Mouse (Mus musculus) CH12.LX (cell line): ENCODE results near the gene Grm2. TPM values are rescaled to one million over a fixed set of nuclear protein-coding genes. Genes with fewer than 3 reads are reported as not detected.
"Not testable (repeated sequence)": the region's sequence is repeated elsewhere in the genome, so short reads cannot be mapped to it uniquely, and the experiment has no call there.

Experiments used
- DNase-seq: peaks from one replicate; pipeline ENCODE4 v3.0.0-alpha.2; 2013; ENCODE audit errors: extremely low read depth
- H3K27ac ChIP-seq: 2 replicates; pipeline ENCODE4 v1.5.1; 2012; ENCODE audit warnings: low read depth, mild to moderate bottlenecking, control low read depth, moderate library complexity; ENCODE audit not compliant: insufficient read depth
- H3K27me3 ChIP-seq: replicated peaks from 2 replicates; pipeline ENCODE3; 2012; ENCODE audit warnings: inconsistent platforms
- H3K36me3 ChIP-seq, 2 experiments: replicated peaks in 1 of 2; 2 replicates each; pipeline versions ENCODE3 to v1.6.1; 2012; ENCODE audit warnings: inconsistent platforms in 1 of 2, low read length in 1 of 2, mild to moderate bottlenecking in 1 of 2, mixed read lengths in 1 of 2, moderate library complexity in 1 of 2; ENCODE audit not compliant: control insufficient read depth in 1 of 2, insufficient read depth in 1 of 2
- H3K4me1 ChIP-seq, 2 experiments: 2 replicates each; pipeline ENCODE4 v1.6.1; 2012; ENCODE audit warnings: inconsistent platforms in 1 of 2, moderate library complexity in 1 of 2; ENCODE audit not compliant: insufficient read depth in 2 of 2, control insufficient read depth in 1 of 2
- H3K4me2 ChIP-seq: 2 replicates; pipeline ENCODE4 v1.6.1; 2012; ENCODE audit warnings: low read depth, mild to moderate bottlenecking, control low read depth; ENCODE audit not compliant: poor library complexity, insufficient read depth, severe bottlenecking
- H3K4me3 ChIP-seq, 3 experiments: fragments of 150-350 bp in 1 of 3; sonication (generic) in 1 of 3; replicated peaks in 1 of 3; 2 replicates each; pipeline versions ENCODE3 to v1.5.1; 2011 to 2012; ENCODE audit warnings: low read depth in 2 of 3, low read length in 2 of 3, mild to moderate bottlenecking in 2 of 3, moderate library complexity in 2 of 3, control low read depth in 1 of 3, improper control_type of control experiment in 1 of 3, inconsistent platforms in 1 of 3, mixed read lengths in 1 of 3; ENCODE audit not compliant: poor library complexity in 1 of 3
- H3K79me2 ChIP-seq: replicated peaks from 2 replicates; pipeline ENCODE4 v1.6.1; 2012; ENCODE audit warnings: mild to moderate bottlenecking, moderate library complexity; ENCODE audit not compliant: control insufficient read depth, poor library complexity, insufficient read depth, severe bottlenecking; ENCODE audit errors: extremely low read depth
- H3K9ac ChIP-seq: 2 replicates; pipeline ENCODE4 v1.6.1; 2012; ENCODE audit warnings: low read depth, mild to moderate bottlenecking, control low read depth, moderate library complexity; ENCODE audit not compliant: insufficient read depth
- H3K9me3 ChIP-seq: replicated peaks from 2 replicates; pipeline ENCODE3; 2012; ENCODE audit warnings: low read length, inconsistent platforms, mixed read lengths
- BHLHE40 ChIP-seq: IDR thresholded peaks from 2 replicates; pipeline ENCODE4 v1.6.1; 2011; ENCODE audit warnings: mild to moderate bottlenecking, low read depth, low read length, improper control_type of control experiment
- CHD1 ChIP-seq: IDR thresholded peaks from 2 replicates; pipeline ENCODE4 v1.6.1; 2012; ENCODE audit warnings: low read depth, low read length, improper control_type of control experiment, inconsistent platforms
- CHD2 ChIP-seq: IDR thresholded peaks from 2 replicates; pipeline ENCODE4 v1.6.1; 2011; ENCODE audit warnings: low read length, improper control_type of control experiment
- ETS1 ChIP-seq: conservative IDR thresholded peaks from 2 replicates; pipeline ENCODE4 v1.6.1; 2012; ENCODE audit warnings: low read depth, mild to moderate bottlenecking, inconsistent platforms, low read length, improper control_type of control experiment, moderate library complexity
- GABPA ChIP-seq: IDR thresholded peaks from 2 replicates; pipeline ENCODE4 v1.6.1; 2012; ENCODE audit warnings: low read depth, low read length, improper control_type of control experiment, inconsistent platforms; ENCODE audit not compliant: insufficient replicate concordance
- MAZ ChIP-seq: IDR thresholded peaks from 2 replicates; pipeline ENCODE4 v1.6.1; 2012; ENCODE audit warnings: low read depth, mild to moderate bottlenecking, inconsistent platforms, low read length, improper control_type of control experiment, moderate library complexity
- MXI1 ChIP-seq: IDR thresholded peaks from 2 replicates; pipeline ENCODE4 v1.6.1; 2011; ENCODE audit warnings: mild to moderate bottlenecking, low read depth, low read length, improper control_type of control experiment
- PAX5 ChIP-seq: IDR thresholded peaks from 2 replicates; pipeline ENCODE4 v1.6.1; 2012; ENCODE audit warnings: low read length, inconsistent platforms, mixed read lengths
- RAD21 ChIP-seq: IDR thresholded peaks from 2 replicates; pipeline ENCODE4 v1.6.1; 2011; ENCODE audit warnings: low read depth, mild to moderate bottlenecking, low read length, improper control_type of control experiment, moderate library complexity
- RCOR1 ChIP-seq: conservative IDR thresholded peaks from 2 replicates; pipeline ENCODE4 v1.6.1; 2012; ENCODE audit warnings: low read depth, mild to moderate bottlenecking, inconsistent platforms, low read length, improper control_type of control experiment
- UBTF ChIP-seq: IDR thresholded peaks from 2 replicates; pipeline ENCODE4 v1.6.1; 2012; ENCODE audit warnings: low read depth, mild to moderate bottlenecking, inconsistent platforms, low read length, improper control_type of control experiment, moderate library complexity
- USF1 ChIP-seq: IDR thresholded peaks from 2 replicates; pipeline ENCODE4 v1.6.1; 2014; ENCODE audit warnings: low read depth, mild to moderate bottlenecking, inconsistent platforms, low read length, improper control_type of control experiment
- USF2 ChIP-seq: conservative IDR thresholded peaks from 2 replicates; pipeline ENCODE4 v1.6.1; 2011; ENCODE audit warnings: low read depth, low read length, improper control_type of control experiment
- ZNF384 ChIP-seq: IDR thresholded peaks from 2 replicates; pipeline ENCODE4 v1.6.1; 2012; ENCODE audit warnings: low read depth, low read length, improper control_type of control experiment, inconsistent platforms
- dilution Hi-C: fragments of 300-500 bp; cut with MboI; formaldehyde crosslinking; loops from 2 replicates; pipeline ENCODE4 v1.14.3; 2020; ENCODE audit warnings: low sequenced_read_pairs; ENCODE audit not compliant: extremely low pct_unique_long_range_greater_than_20kb, extremely low pct_ligation_motif_present
- in situ Hi-C: fragments of 300-500 bp; cut with MboI; formaldehyde crosslinking; loops from 3 replicates; pipeline ENCODE4 v1.14.3; 2019; ENCODE audit warnings: low sequenced_read_pairs, low pct_ligation_motif_present, low pct_unique_long_range_greater_than_20kb, mixed read lengths
- polyA plus RNA-seq: library from polyadenylated mRNA; unstranded; fragments of >175 nt; gene quantifications from 2 replicates; pipeline ENCODE4 v1.2.1, GENCODE M21; 2012; ENCODE audit warnings: low read depth; ENCODE audit not compliant: insufficient read length
- total RNA-seq, 2 experiments: library from RNA; depleted of rRNA; stranded (reverse); fragments of 300-350 nt in 1 of 2; fragments of >200 nt in 1 of 2; gene quantifications; 2 replicates each; pipeline ENCODE4 v1.2.3; 2012 to 2014

Gene Grm2
- total and polyA plus RNA-seq, 3 experiments: not detected

DNA sequence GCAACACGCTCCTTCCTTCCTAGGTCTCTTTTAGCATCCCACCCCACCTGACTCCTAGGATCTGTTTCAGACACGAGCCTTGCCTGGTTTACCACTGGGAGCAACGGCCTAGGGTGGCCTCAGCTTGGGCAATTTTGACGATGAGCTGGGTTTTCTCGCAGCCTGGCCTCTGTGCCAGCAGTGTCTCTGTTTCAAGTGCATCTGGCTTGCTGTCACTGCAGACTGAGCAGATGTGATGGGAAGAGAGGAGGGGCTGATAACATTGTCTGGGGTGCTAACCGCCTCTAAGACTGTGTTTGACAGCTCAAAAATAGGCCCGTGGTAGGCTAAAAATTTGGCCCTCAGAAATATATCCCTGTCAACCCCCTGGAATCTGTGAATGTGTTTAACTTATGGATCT, 60.0 kb downstream of the Grm2 start:
- H3K27me3 ChIP-seq: peaks cover 71% of the 10 kb centered on the region
- H3K4me1 ChIP-seq: 0 out of 4 replicates have a peak, but pooled peaks cover 0 to 3% of the 10 kb centered on the region in 2 experiments
- in situ Hi-C loops: no loop called here
- H3K36me3 ChIP-seq: no peaks in the 10 kb centered on the region
- H3K9me3 ChIP-seq: peaks cover 3% of the 10 kb centered on the region
- H3K9ac ChIP-seq: no peak overlapping the region
- no peaks in the 10 kb centered on the region for H3K79me2 ChIP-seq
- H3K27ac ChIP-seq: no peak overlapping the region
- H3K4me3 ChIP-seq: no peak overlapping the region
- no peak overlapping the region for H3K4me2 ChIP-seq
- dilution Hi-C loops: no loop called here
- no peak for DNase-seq
- TF ChIP-seq ZNF384: no peak
- TF ChIP-seq USF1: no peak
- no peak for TF ChIP-seq MXI1
- no peak for TF ChIP-seq MAZ
- TF ChIP-seq RCOR1: no peak
- TF ChIP-seq USF2: no peak
- TF ChIP-seq BHLHE40: no peak
- no peak for TF ChIP-seq CHD2
- no peak for TF ChIP-seq CHD1
- TF ChIP-seq RAD21: no peak
- no peak for TF ChIP-seq ETS1
- TF ChIP-seq GABPA: no peak
- TF ChIP-seq UBTF: no peak
- no peak for TF ChIP-seq PAX5

DNA sequence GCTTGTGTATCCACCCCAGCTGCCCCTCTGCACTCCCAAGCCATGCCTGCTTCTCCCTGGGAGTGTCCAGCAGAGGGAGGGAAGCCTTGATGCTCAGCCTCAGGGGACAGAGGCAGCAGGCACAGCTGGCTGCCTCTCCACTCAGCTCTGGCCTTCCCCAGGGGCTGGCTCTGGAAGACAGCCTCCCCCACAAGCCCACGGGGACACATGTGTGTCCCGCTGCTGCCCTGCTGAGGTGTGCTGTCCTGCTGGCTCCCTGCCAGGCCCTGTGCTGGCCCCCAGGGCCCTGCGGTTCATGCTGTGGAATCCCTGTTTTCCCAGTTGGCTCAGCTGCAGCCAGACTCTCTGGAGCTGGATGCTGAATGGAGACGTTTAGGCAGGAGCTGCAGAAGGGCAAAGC, 60.5 kb downstream of the Grm2 start:
- H3K27ac ChIP-seq, DNase-seq, H3K36me3 ChIP-seq, H3K79me2 ChIP-seq, dilution Hi-C loops, in situ Hi-C loops, H3K9me3 ChIP-seq, H3K4me3 ChIP-seq, H3K4me2 ChIP-seq, H3K9ac ChIP-seq, H3K4me1 ChIP-seq: not testable (repeated sequence)
- peaks cover 72% of the 10 kb centered on the region for H3K27me3 ChIP-seq

Other genes starting within 250 kb of the Grm2 start
- gene Rpl29, start 226.6 kb downstream of the Grm2 start, total RNA-seq (2012; rRNA removed): 1,844 and 1,867 TPM in 2 replicates
- 1,058 and 1,082 TPM in 2 replicates for gene Rpl29, start 226.6 kb downstream of the Grm2 start, total RNA-seq (2014; rRNA removed)
- gene Rpl29, start 226.6 kb downstream of the Grm2 start, polyA plus RNA-seq: 1,042 and 1,257 TPM in 2 replicates
- 76.9 and 77.6 TPM in 2 replicates for gene Acy1, start 217.8 kb downstream of the Grm2 start, total RNA-seq (2012; rRNA removed)
- 51.9 and 55.6 TPM in 2 replicates for gene Acy1, start 217.8 kb downstream of the Grm2 start, total RNA-seq (2014; rRNA removed)
- gene Acy1, start 217.8 kb downstream of the Grm2 start, polyA plus RNA-seq: 103 and 106 TPM in 2 replicates
- gene Abhd14b, start 208.6 kb downstream of the Grm2 start, total RNA-seq (2012; rRNA removed): 3.9 and 5.3 TPM in 2 replicates
- 2.9 and 3.6 TPM in 2 replicates for gene Abhd14b, start 208.6 kb downstream of the Grm2 start, total RNA-seq (2014; rRNA removed)
- gene Abhd14b, start 208.6 kb downstream of the Grm2 start, polyA plus RNA-seq: 4.4 and 5.4 TPM in 2 replicates
- 20.4 and 20.6 TPM in 2 replicates for gene Abhd14a, start 208.4 kb downstream of the Grm2 start, total RNA-seq (2012; rRNA removed)
- gene Abhd14a, start 208.4 kb downstream of the Grm2 start, total RNA-seq (2014; rRNA removed): 15.6 and 18.2 TPM in 2 replicates
- gene Abhd14a, start 208.4 kb downstream of the Grm2 start, polyA plus RNA-seq: 23.3 and 26.6 TPM in 2 replicates
- 41.3 and 44.1 TPM in 2 replicates for gene Pcbp4, start 202.8 kb downstream of the Grm2 start, total RNA-seq (2012; rRNA removed)
- gene Pcbp4, start 202.8 kb downstream of the Grm2 start, total RNA-seq (2014; rRNA removed): 34.5 and 44.0 TPM in 2 replicates
- 51.9 and 54.2 TPM in 2 replicates for gene Pcbp4, start 202.8 kb downstream of the Grm2 start, polyA plus RNA-seq
- gene Gpr62, start 190.1 kb downstream of the Grm2 start, total RNA-seq (2012; rRNA removed): 0.04 TPM in 1 of 2 replicates, not detected in the other
- not detected in 2 replicates for gene Gpr62, start 190.1 kb downstream of the Grm2 start, total RNA-seq (2014; rRNA removed)
- 0.11 and 0.20 TPM in 2 replicates for gene Gpr62, start 190.1 kb downstream of the Grm2 start, polyA plus RNA-seq
- 120 and 167 TPM in 2 replicates for gene Rrp9, start 180.1 kb downstream of the Grm2 start, total RNA-seq (2012; rRNA removed)
- 130 and 137 TPM in 2 replicates for gene Rrp9, start 180.1 kb downstream of the Grm2 start, total RNA-seq (2014; rRNA removed)
- gene Rrp9, start 180.1 kb downstream of the Grm2 start, polyA plus RNA-seq: 326 and 339 TPM in 2 replicates
- gene Parp3, start 179.1 kb downstream of the Grm2 start, total RNA-seq (2012; rRNA removed): 12.3 and 12.9 TPM in 2 replicates
- 10.3 and 11.1 TPM in 2 replicates for gene Parp3, start 179.1 kb downstream of the Grm2 start, total RNA-seq (2014; rRNA removed)
- 24.6 and 36.6 TPM in 2 replicates for gene Parp3, start 179.1 kb downstream of the Grm2 start, polyA plus RNA-seq
- gene Iqcf1, start 156.1 kb downstream of the Grm2 start, total RNA-seq (2012; rRNA removed): not detected in 2 replicates
- gene Iqcf1, start 156.1 kb downstream of the Grm2 start, total RNA-seq (2014; rRNA removed): not detected in 2 replicates
- gene Iqcf1, start 156.1 kb downstream of the Grm2 start, polyA plus RNA-seq: not detected in 2 replicates
- gene Iqcf5, start 141.5 kb downstream of the Grm2 start, total RNA-seq (2012; rRNA removed): 0.72 TPM in 1 of 2 replicates, not detected in the other
- 0.77 TPM in 1 of 2 replicates, not detected in the other for gene Iqcf5, start 141.5 kb downstream of the Grm2 start, total RNA-seq (2014; rRNA removed)
- 1.8 and 2.9 TPM in 2 replicates for gene Iqcf5, start 141.5 kb downstream of the Grm2 start, polyA plus RNA-seq
- not detected in 2 replicates for gene Iqcf3, start 94.5 kb downstream of the Grm2 start, total RNA-seq (2012; rRNA removed)
- not detected in 2 replicates for gene Iqcf3, start 94.5 kb downstream of the Grm2 start, total RNA-seq (2014; rRNA removed)
- gene Iqcf3, start 94.5 kb downstream of the Grm2 start, polyA plus RNA-seq: not detected in 2 replicates
- gene Iqcf4, start 85.1 kb downstream of the Grm2 start, total RNA-seq (2012; rRNA removed): not detected in 2 replicates
- not detected in 2 replicates for gene Iqcf4, start 85.1 kb downstream of the Grm2 start, total RNA-seq (2014; rRNA removed)
- gene Iqcf4, start 85.1 kb downstream of the Grm2 start, polyA plus RNA-seq: not detected in 2 replicates
- not detected in 2 replicates for gene Iqcf6, start 29.5 kb downstream of the Grm2 start, total RNA-seq (2012; rRNA removed)
- not detected in 2 replicates for gene Iqcf6, start 29.5 kb downstream of the Grm2 start, total RNA-seq (2014; rRNA removed)
- not detected in 2 replicates for gene Iqcf6, start 29.5 kb downstream of the Grm2 start, polyA plus RNA-seq
- gene Tex264, start 29.8 kb upstream of the Grm2 start, total RNA-seq (2012; rRNA removed): 33.6 and 45.3 TPM in 2 replicates
- 30.9 and 34.3 TPM in 2 replicates for gene Tex264, start 29.8 kb upstream of the Grm2 start, total RNA-seq (2014; rRNA removed)
- gene Tex264, start 29.8 kb upstream of the Grm2 start, polyA plus RNA-seq: 45.2 and 54.8 TPM in 2 replicates
- gene Rad54l2, start 133.1 kb upstream of the Grm2 start, total RNA-seq (2012; rRNA removed): 11.5 and 11.6 TPM in 2 replicates
- 7.1 and 7.2 TPM in 2 replicates for gene Rad54l2, start 133.1 kb upstream of the Grm2 start, total RNA-seq (2014; rRNA removed)
- gene Rad54l2, start 133.1 kb upstream of the Grm2 start, polyA plus RNA-seq: 13.3 and 16.5 TPM in 2 replicates
- 43.9 and 48.5 TPM in 2 replicates for gene Dcaf1, start 165.8 kb upstream of the Grm2 start, total RNA-seq (2012; rRNA removed)
- 40.9 and 44.9 TPM in 2 replicates for gene Dcaf1, start 165.8 kb upstream of the Grm2 start, total RNA-seq (2014; rRNA removed)
- 36.1 and 42.9 TPM in 2 replicates for gene Dcaf1, start 165.8 kb upstream of the Grm2 start, polyA plus RNA-seq
- gene Rbm15b, start 231.3 kb upstream of the Grm2 start, total RNA-seq (2012; rRNA removed): 17.4 and 26.4 TPM in 2 replicates
- gene Rbm15b, start 231.3 kb upstream of the Grm2 start, total RNA-seq (2014; rRNA removed): 10.9 and 11.4 TPM in 2 replicates
- 15.6 and 19.5 TPM in 2 replicates for gene Rbm15b, start 231.3 kb upstream of the Grm2 start, polyA plus RNA-seq
- 181 and 385 TPM in 2 replicates for gene Manf, start 235.9 kb upstream of the Grm2 start, total RNA-seq (2012; rRNA removed)
- gene Manf, start 235.9 kb upstream of the Grm2 start, total RNA-seq (2014; rRNA removed): 292 and 325 TPM in 2 replicates
- gene Manf, start 235.9 kb upstream of the Grm2 start, polyA plus RNA-seq: 330 and 358 TPM in 2 replicates